Mouse (Mus musculus): Measurements from ENCODE around the gene Cnksr3.
A peak's percentile ranks its signal among the peaks of the same experiment; 100 is the strongest.

Cnksr3 gene

GRCm38 (mm10) chr10:7196668-7197400 is 15.2 kb downstream of the Cnksr3 start:
- DNase-seq (ENCODE audit: low spot score in 2 of 2), result no peak

- DNase-seq (ENCODE audit: low spot score in 2 of 2), result no peak
These were observed 16.1 kb downstream of the Cnksr3 start for GRCm38 (mm10) chr10:7195927-7196326.

- DNase-seq (ENCODE audit: low spot score in 2 of 2), result no peak
These were observed 20.2 kb downstream of the Cnksr3 start for GRCm38 (mm10) chr10:7191721-7192413.

- DNase-seq (ENCODE audit: low spot score in 2 of 2), result no peak
These were observed 22.8 kb downstream of the Cnksr3 start for GRCm38 (mm10) chr10:7189194-7189593.

- no peak for DNase-seq (ENCODE audit: low spot score in 2 of 2)
These were observed 24.2 kb downstream of the Cnksr3 start for GRCm38 (mm10) chr10:7187881-7188280.

- DNase-seq (ENCODE audit: low spot score in 2 of 2), result no peak
These were observed 25.0 kb downstream of the Cnksr3 start for GRCm38 (mm10) chr10:7186992-7187391.

- no peak for DNase-seq (ENCODE audit: low spot score in 2 of 2)
These were observed 26.0 kb downstream of the Cnksr3 start for GRCm38 (mm10) chr10:7186018-7186417.

GRCm38 (mm10) chr10:7183171-7183631 is 28.8 kb downstream of the Cnksr3 start:
- DNase-seq (ENCODE audit: low spot score in 2 of 2), result no peak

GRCm38 (mm10) chr10:7182555-7183170 is 29.4 kb downstream of the Cnksr3 start:
- no peak for DNase-seq (ENCODE audit: low spot score in 2 of 2)

GRCm38 (mm10) chr10:7180296-7180695 is 31.7 kb downstream of the Cnksr3 start:
- DNase-seq (ENCODE audit: low spot score in 2 of 2), result no peak

- DNase-seq (ENCODE audit: low spot score in 2 of 2), result no peak
These were observed 33.5 kb downstream of the Cnksr3 start for GRCm38 (mm10) chr10:7178571-7178970.

- DNase-seq (ENCODE audit: low spot score in 2 of 2), result no peak
These were observed 35.7 kb downstream of the Cnksr3 start for GRCm38 (mm10) chr10:7176205-7176910.

GRCm38 (mm10) chr10:7174480-7174879 is 37.6 kb downstream of the Cnksr3 start:
- DNase-seq (ENCODE audit: low spot score in 2 of 2), result no peak

- DNase-seq (ENCODE audit: low spot score in 2 of 2), result no peak
These were observed 38.9 kb downstream of the Cnksr3 start for GRCm38 (mm10) chr10:7173098-7173497.

GRCm38 (mm10) chr10:7170434-7170833 is 41.6 kb downstream of the Cnksr3 start:
- DNase-seq (ENCODE audit: low spot score in 2 of 2), result no peak

GRCm38 (mm10) chr10:7163031-7163430 is 49.0 kb downstream of the Cnksr3 start:
- DNase-seq (ENCODE audit: low spot score in 2 of 2), result no peak

GRCm38 (mm10) chr10:7159061-7159511 is 53.0 kb downstream of the Cnksr3 start:
- DNase-seq (ENCODE audit: low spot score in 2 of 2), result peak in 1 of 2 experiments; percentile 44

GRCm38 (mm10) chr10:7158285-7159060 is 53.6 kb downstream of the Cnksr3 start:
- peak in 1 of 2 experiments; percentile 41 for DNase-seq (ENCODE audit: low spot score in 2 of 2)

- no peak for DNase-seq (ENCODE audit: low spot score in 2 of 2)
These were observed 57.2 kb downstream of the Cnksr3 start for GRCm38 (mm10) chr10:7154877-7155276.

GRCm38 (mm10) chr10:7152926-7153325 is 59.1 kb downstream of the Cnksr3 start:
- DNase-seq (ENCODE audit: low spot score in 2 of 2), result no peak

All from right cerebral cortex, postnatal 10 days (tissue).